Mouse (Mus musculus) megakaryocyte, embryonic 14.5 days (primary cell): Measurements from ENCODE around the gene 1700001L19Rik. TPM values are rescaled to one million over a fixed set of nuclear protein-coding genes. Genes with fewer than 3 reads are reported as not detected.
"Not testable (repeated sequence)": the region's sequence is repeated elsewhere in the genome, so short reads cannot be mapped to it uniquely, and the experiment has no call there.

Source experiments
- H3K27me3 ChIP-seq: replicated peaks from 2 replicates; pipeline ENCODE3; 2012; ENCODE audit warnings: inconsistent platforms
- H3K36me3 ChIP-seq: replicated peaks from 2 replicates; pipeline ENCODE3; 2012; ENCODE audit warnings: low read length, inconsistent platforms, mixed read lengths
- H3K4me1 ChIP-seq: 2 replicates; pipeline ENCODE4 v1.6.1; 2012; ENCODE audit warnings: inconsistent platforms
- H3K4me3 ChIP-seq: replicated peaks from 2 replicates; pipeline ENCODE3; 2012; ENCODE audit warnings: moderate library complexity, mild to moderate bottlenecking, inconsistent platforms
- H3K9me3 ChIP-seq: 2 replicates; pipeline ENCODE4 v1.6.1; 2012; ENCODE audit warnings: inconsistent platforms
- FLI1 ChIP-seq: IDR thresholded peaks from 2 replicates; pipeline ENCODE4 v1.6.1; 2012; ENCODE audit warnings: low read length, inconsistent platforms, mixed read lengths
- GATA1 ChIP-seq: IDR thresholded peaks from 3 replicates; pipeline ENCODE4 v1.6.1; 2012; ENCODE audit warnings: mixed read lengths, low read length, inconsistent platforms, borderline replicate concordance
- polyA plus RNA-seq: library from polyadenylated mRNA; stranded (reverse); fragments of >175 nt; gene quantifications from 2 replicates; pipeline ENCODE4 v1.2.3, GENCODE M21; 2012; ENCODE audit warnings: low replicate concordance; ENCODE audit not compliant: insufficient read depth

The 1700001L19Rik gene
- not detected in 2 replicates for polyA plus RNA-seq

DNA sequence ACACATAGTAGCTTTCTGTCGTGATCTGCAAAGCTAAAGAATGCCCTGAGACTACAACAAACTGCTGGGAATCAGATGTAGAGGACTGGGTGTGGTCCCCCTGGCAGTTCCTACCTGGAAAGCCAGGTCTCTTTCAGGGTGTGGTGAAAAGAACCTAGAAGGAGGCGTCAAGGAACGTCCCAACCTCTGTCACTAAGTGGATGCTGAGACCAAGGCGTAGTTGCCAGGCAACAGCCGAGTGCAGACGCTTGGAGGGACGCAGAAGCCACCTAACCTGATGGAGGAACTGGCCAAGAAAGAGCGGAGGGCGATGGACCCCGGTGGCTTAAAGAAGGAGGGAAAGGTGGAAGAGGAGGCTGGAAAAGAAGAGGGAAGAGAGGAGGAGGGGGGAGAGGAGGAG is at the start of gene 1700001L19Rik:
Gene 1700001L19Rik, plus strand, starts transcription at position 223 of the 400 bp plus-strand sequence.
- peaks cover 13% of the 10 kb centered on the region for H3K36me3 ChIP-seq
- no peak within 1 kb of the TSS for H3K4me3 ChIP-seq
- TF ChIP-seq FLI1 (no peak), GATA1 (no peak)
- peaks cover 21% of the 10 kb centered on the region for H3K9me3 ChIP-seq
- peaks cover 13% of the 10 kb centered on the region for H3K27me3 ChIP-seq
- H3K4me1 ChIP-seq = no peaks in the 10 kb centered on the region; the same call in 1 of the 2 replicates

DNA sequence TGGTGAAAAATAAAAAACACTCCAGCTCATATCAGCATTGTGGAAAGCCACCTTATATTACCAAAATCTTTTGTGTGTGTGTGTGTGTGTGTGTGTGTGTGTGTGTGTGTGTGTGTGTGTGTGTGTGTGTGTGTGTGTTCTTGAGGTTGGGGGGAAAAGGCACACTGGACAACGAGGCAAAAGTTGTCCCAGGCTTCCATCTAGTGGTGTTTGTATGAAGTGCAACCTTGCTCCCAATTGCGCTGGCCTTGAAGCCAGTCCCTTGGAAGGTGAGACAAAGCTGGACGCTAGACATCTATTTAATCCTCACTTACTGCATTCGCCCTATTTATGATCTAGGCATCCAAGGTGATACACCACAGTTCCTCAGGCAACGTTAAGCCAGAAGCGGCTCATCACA is 43.8 kb upstream of the 1700001L19Rik start:
- not testable (repeated sequence) for H3K36me3 ChIP-seq, H3K27me3 ChIP-seq, H3K4me1 ChIP-seq, H3K4me3 ChIP-seq, H3K9me3 ChIP-seq

DNA sequence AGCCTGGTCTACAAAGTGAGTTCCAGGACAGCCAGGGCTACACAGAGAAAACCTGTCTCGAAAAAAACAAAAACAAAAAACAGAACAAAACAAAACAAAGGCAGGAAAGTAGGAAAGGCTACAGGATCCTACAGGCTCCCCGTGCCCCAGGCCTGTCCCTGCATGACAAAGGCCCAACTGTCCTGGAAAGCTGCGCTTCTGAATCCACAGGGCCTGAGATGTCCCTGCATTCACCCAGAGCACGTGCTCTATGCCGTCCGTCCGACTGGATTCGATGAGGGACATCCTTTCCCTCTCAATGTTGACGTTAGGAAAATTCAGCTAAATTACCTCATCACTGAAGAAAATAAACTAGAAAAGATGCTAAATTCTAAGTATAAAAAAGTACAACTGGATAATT is 29.1 kb upstream of the 1700001L19Rik start:
- no peak overlapping the region for H3K4me3 ChIP-seq
- no peaks in the 10 kb centered on the region for H3K4me1 ChIP-seq
- H3K27me3 ChIP-seq = no peaks in the 10 kb centered on the region
- TF ChIP-seq FLI1 (no peak), GATA1 (no peak)
- no peaks in the 10 kb centered on the region for H3K9me3 ChIP-seq
- peaks cover 93% of the 10 kb centered on the region for H3K36me3 ChIP-seq

DNA sequence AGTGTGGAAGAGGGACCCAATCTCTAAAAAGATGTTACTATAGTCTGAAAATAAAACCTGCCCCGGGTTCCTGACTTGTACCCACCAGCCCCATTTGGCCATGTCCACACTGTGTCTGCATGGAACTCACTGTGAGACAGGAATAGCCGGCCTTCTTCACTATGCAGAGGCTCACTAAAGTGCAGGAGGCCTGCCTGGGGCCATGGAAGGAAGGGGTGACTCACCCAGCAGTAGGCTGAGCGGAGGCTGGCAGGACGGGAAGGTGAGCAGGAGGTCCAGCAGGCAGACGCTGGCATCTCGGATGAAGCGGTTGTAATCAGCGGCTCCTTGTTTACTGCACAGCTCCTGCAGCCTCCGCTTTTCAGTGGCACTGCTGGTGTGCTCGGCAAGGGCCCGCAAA is 28.7 kb upstream of the 1700001L19Rik start:
- H3K4me1 ChIP-seq = no peaks in the 10 kb centered on the region
- no peaks in the 10 kb centered on the region for H3K27me3 ChIP-seq
- no peak overlapping the region for H3K4me3 ChIP-seq
- peaks cover 93% of the 10 kb centered on the region for H3K36me3 ChIP-seq
- H3K9me3 ChIP-seq = no peaks in the 10 kb centered on the region
- TF ChIP-seq GATA1 (no peak), FLI1 (no peak)

DNA sequence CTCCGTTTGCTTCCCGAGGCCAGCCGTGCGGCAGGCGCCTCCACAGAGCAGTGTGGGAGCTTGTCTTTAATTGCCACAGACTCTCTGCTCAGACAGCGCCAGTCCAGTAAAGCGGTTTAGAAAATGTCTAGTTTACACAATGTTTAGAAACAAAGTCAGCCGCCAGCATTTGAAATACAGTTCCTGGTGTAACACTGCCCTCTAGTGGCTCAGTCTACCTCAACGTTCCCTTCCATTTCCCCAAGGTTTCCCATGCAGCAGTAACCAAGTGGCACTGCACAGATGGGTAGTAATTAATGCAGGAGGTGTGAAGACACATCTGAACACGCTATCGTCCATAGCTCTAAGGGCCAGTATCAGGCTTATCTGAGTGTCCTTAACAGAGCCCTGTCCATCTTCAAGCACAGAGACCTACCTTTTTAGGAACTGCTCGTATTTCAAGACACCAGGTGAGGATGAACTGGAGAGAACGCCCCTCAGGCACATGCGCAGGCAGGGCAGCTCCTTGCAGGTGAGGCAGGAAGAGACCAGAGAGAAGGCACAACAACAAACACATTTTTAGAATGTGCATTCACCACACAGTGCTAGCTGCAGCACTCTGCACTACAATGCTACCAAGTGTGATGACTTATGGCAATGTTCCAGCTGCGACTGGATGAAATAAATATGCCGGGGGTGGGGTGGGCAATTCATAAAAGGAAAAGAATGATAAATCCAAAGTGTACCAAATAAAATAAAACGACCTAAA is 27.5 kb upstream of the 1700001L19Rik start:
- H3K27me3 ChIP-seq = no peaks in the 10 kb centered on the region
- H3K4me3 ChIP-seq = no peak overlapping the region
- H3K36me3 ChIP-seq = peaks cover 90% of the 10 kb centered on the region
- no peaks in the 10 kb centered on the region for H3K4me1 ChIP-seq
- no peaks in the 10 kb centered on the region for H3K9me3 ChIP-seq
- TF ChIP-seq GATA1 (no peak), FLI1 (no peak)

DNA sequence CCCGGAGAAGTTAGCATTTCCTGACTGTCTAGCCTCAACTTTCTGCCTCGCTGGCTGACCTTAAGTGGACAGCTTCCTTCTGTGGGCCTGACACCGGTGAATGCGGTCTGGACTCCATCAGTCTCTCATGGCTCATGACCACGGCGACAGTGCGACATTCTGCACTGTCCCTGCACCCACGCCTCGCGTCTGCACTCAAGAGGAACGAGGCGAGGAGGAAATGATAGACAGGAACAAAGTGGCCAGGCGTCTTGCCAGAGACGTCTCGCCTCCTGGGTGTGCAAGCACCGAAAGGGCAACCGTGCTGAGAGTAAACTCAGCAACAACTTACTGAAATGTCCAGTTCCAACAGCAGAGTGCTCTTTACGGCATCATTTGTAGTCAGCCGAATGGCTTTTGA is 25.0 kb upstream of the 1700001L19Rik start:
- no peaks in the 10 kb centered on the region for H3K27me3 ChIP-seq
- H3K36me3 ChIP-seq = peaks cover 90% of the 10 kb centered on the region
- no peak for TF ChIP-seq GATA1
- TF ChIP-seq FLI1 = no peak

DNA sequence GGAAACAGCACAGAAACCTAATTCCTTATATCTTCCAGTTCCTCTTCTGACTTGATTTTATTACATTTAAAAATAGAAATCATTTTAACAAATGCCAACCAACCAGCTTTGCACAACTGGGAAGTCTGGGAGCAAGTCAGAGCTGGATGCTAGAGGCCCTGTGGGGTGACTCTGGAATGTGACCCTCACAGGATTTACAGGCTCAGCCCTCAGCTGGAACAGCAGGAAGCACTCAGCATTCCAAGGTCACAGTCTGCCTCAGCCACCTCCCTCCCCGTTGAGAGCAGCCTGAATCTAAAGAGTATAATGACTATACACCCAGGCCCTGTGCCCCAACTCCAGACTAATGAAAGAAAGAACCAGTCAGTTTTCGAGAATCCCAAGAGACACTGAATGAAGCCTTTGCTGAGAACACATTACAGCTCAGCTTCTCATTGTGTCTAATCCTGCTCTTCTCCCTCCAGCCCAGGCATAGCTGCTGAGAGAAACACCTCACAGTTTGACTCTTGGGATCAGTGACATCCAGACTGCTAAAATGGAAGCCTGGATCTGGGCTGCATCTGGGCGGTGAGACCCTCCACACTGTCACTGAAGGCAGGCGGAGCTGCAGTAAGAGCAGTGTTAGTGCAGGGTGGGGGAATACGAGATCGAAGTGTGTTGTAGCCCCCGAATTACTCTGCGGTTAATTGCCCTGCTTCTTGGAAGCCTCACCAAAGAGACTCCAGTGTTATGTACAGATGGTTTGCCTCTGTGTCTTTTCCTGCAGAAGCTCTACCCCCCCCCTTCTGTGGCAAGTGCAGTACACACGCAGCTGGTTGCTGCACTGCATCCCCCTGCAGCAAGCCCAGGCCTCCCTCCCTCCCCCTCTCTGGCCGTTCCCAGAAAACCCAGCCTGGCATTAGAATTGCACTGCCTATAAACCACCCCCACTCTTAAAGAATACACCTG is 24.0 kb upstream of the 1700001L19Rik start:
- no peaks in the 10 kb centered on the region for H3K9me3 ChIP-seq
- H3K36me3 ChIP-seq = peaks cover 92% of the 10 kb centered on the region
- TF ChIP-seq FLI1 = no peak
- TF ChIP-seq GATA1 = no peak
- H3K4me3 ChIP-seq = no peak overlapping the region
- no peaks in the 10 kb centered on the region for H3K4me1 ChIP-seq
- no peaks in the 10 kb centered on the region for H3K27me3 ChIP-seq

More for the DNA sequence above, 25.0 kb upstream of the 1700001L19Rik start:
- Histone ChIP-seq H3K4me3 (no peak overlapping the region), H3K9me3 (no peaks in the 10 kb centered on the region), H3K4me1 (no peaks in the 10 kb centered on the region)

DNA sequence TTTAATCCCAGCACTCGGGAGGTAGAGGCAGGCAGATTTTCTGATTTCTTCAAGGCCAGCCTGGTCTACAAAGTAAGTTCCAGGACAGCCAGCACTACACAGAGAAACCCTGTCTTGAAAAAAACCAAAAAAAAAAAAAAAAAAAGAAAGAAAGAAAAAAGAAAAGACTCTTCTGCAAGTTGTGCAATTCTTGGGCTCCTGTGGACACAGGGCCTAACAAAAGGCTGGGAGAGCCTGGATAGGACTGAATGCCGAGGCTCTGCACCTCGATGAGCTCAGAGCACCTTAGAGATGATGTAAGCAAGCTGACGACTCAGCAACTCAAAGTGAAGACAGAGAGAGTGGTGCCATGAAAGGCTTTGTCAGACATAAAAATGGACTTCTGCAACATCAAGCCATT is 22.8 kb upstream of the 1700001L19Rik start:
- Histone ChIP-seq H3K36me3 (peaks cover 90% of the 10 kb centered on the region), H3K4me1 (no peaks in the 10 kb centered on the region), H3K4me3 (no peak overlapping the region), H3K9me3 (no peaks in the 10 kb centered on the region), H3K27me3 (no peaks in the 10 kb centered on the region)
- TF ChIP-seq FLI1 (no peak), GATA1 (no peak)

DNA sequence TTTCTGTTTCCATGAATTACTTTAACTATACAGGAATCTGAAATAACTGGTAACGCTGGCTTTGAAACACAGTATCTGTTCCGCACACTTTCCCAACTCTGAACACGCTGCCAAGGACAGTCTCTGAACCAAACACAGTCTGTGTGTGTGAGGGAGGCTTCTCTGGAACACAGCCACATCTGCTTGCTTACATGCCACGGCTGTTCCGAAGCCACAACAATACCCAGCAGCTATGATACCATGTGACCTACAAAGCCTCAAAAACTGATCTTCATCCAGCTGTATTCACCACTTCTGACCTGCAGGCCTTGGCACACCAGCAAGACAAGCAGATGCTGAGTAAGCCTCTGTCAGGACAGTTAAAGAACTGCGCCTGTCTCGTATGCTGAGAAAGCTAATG is 19.3 kb upstream of the 1700001L19Rik start:
- Histone ChIP-seq H3K4me3 (no peak overlapping the region), H3K9me3 (no peaks in the 10 kb centered on the region), H3K36me3 (peaks cover 68% of the 10 kb centered on the region), H3K4me1 (peaks cover 13% of the 10 kb centered on the region), H3K27me3 (no peaks in the 10 kb centered on the region)
- TF ChIP-seq GATA1 = no peak
- no peak for TF ChIP-seq FLI1
